Mouse (Mus musculus) liver, adult 2 months (tissue): ENCODE data around the gene Acss2. TPM values are rescaled to one million over a fixed set of nuclear protein-coding genes. Genes with fewer than 3 reads are reported as not detected.
"Not testable (repeated sequence)": the region's sequence is repeated elsewhere in the genome, so short reads cannot be mapped to it uniquely, and the experiment has no call there.

Experiments
- DNase-seq: peaks from one replicate; pipeline ENCODE4 v3.0.0-alpha.2; 2011; ENCODE audit warnings: low read depth, low spot score; ENCODE audit errors: extremely low read depth
- H3K27ac ChIP-seq: fragments of 200-500 bp; replicated peaks from 2 replicates; pipeline ENCODE4 v1.5.1; 2012; ENCODE audit warnings: low read depth, mild to moderate bottlenecking, control low read depth, inconsistent platforms, low read length; ENCODE audit not compliant: insufficient read depth
- H3K27me3 ChIP-seq: fragments of 200-500 bp; 2 replicates; pipeline ENCODE4 v1.6.1; 2012; ENCODE audit warnings: mild to moderate bottlenecking, moderate library complexity, low read length, inconsistent platforms; ENCODE audit not compliant: control insufficient read depth, insufficient read depth
- H3K36me3 ChIP-seq: fragments of 200-500 bp; 2 replicates; pipeline ENCODE4 v1.6.1; 2012; ENCODE audit warnings: low read length, inconsistent platforms; ENCODE audit not compliant: control insufficient read depth, insufficient read depth
- H3K4me1 ChIP-seq: fragments of 200-500 bp; 2 replicates; pipeline ENCODE4 v1.6.1; 2011; ENCODE audit warnings: low read length; ENCODE audit not compliant: control insufficient read depth, insufficient read depth
- H3K4me3 ChIP-seq: fragments of 200-500 bp; 2 replicates; pipeline ENCODE4 v1.5.1; 2011; ENCODE audit warnings: low read depth, mild to moderate bottlenecking, control low read depth, low read length, moderate library complexity; ENCODE audit not compliant: insufficient read depth
- H3K79me2 ChIP-seq: fragments of 200-500 bp; 2 replicates; pipeline ENCODE4 v1.6.1; 2012; ENCODE audit warnings: inconsistent platforms, mild to moderate bottlenecking, low read length, moderate library complexity; ENCODE audit not compliant: control insufficient read depth, insufficient read depth
- H3K9ac ChIP-seq: fragments of 200-500 bp; 2 replicates; pipeline ENCODE4 v1.6.1; 2012; ENCODE audit warnings: low read depth, mild to moderate bottlenecking, control low read depth, inconsistent platforms, low read length
- CTCF ChIP-seq: fragments of 200-500 bp; IDR thresholded peaks from 2 replicates; pipeline ENCODE4 v1.5.1; 2011; ENCODE audit warnings: low read depth, low read length, control low read depth
- POLR2A ChIP-seq: fragments of 200-500 bp; IDR thresholded peaks from 2 replicates; pipeline ENCODE4 v1.6.1; 2011; ENCODE audit warnings: low read length, control low read depth; ENCODE audit not compliant: insufficient read depth; ENCODE audit errors: extremely low read depth
- WGBS: fragments of 180-500 bp; shearing (Covaris S2); methylation state at CpG from one replicate; pipeline ENCODE4 v1.1.7; 2018; 5-methylcytosine and 5-hydroxymethylcytosine counted together
- polyA plus RNA-seq: library from polyadenylated mRNA; depleted of rRNA; stranded (reverse); fragments of >200 nt; gene quantifications from 2 replicates; pipeline ENCODE4 v1.2.3, GENCODE M21; 2012
- total RNA-seq: library from RNA; depleted of rRNA; stranded (reverse); fragments of >200 nt; gene quantifications from 2 replicates; pipeline ENCODE4 v1.2.3, GENCODE M21; 2014

Acss2 gene
- total and polyA plus RNA-seq, 2 experiments = 248 to 297 TPM

- no peak overlapping the region for H3K27ac ChIP-seq
- no peak for DNase-seq
- H3K9ac ChIP-seq = no peak overlapping the region
- H3K27me3 ChIP-seq = no peaks in the 10 kb centered on the region
- no peak overlapping the region for H3K4me3 ChIP-seq
- no peak for TF ChIP-seq POLR2A
- TF ChIP-seq CTCF = no peak
- H3K79me2 ChIP-seq = peaks cover 3% of the 10 kb centered on the region; the same call in 1 of the 2 replicates
- WGBS = 43% methylated on average over 5 of the region's 5 CpGs
- peaks cover 4% of the 10 kb centered on the region for H3K4me1 ChIP-seq
- peaks cover 31% of the 10 kb centered on the region for H3K36me3 ChIP-seq
Measured at GRCm38 (mm10) chr2:155527367-155527766, 9.6 kb downstream of the Acss2 start.

DNA sequence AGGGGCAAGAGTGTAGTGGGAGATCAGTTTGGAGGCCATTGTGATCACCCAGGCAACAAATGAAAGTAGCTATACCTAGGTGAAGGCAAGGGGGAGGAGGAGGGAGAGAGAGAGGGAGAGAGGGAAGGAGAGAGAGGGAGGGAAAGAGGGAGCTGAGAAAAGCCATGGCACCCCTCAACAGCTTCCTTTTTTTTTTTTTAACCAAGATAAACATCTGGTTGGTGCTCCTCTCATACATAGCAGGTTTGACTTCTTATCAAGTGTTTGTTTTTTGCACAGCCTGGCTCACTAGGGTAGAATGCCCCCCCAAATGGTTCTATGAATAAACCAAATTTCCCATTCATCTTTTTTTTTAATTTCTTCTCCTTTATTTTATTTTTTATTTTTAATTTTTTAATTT lies 18.5 kb downstream of the Acss2 start:
- Histone ChIP-seq H3K27me3 (no peaks in the 10 kb centered on the region), H3K27ac (no peak overlapping the region), H3K4me1 (peaks cover 17% of the 10 kb centered on the region), H3K36me3 (peaks cover 25% of the 10 kb centered on the region), H3K79me2 (peaks cover 4% of the 10 kb centered on the region; the same call in 1 of the 2 replicates), H3K9ac (no peak overlapping the region), H3K4me3 (no peak overlapping the region)
- TF ChIP-seq CTCF = no peak
- no peak for TF ChIP-seq POLR2A
- DNase-seq = no peak

GRCm38 (mm10) chr2:155537761-155538462 lies 20.2 kb downstream of the Acss2 start:
- 71% methylated on average over 5 of the region's 5 CpGs for WGBS
- no peak for TF ChIP-seq POLR2A
- no peak for TF ChIP-seq CTCF

DNA sequence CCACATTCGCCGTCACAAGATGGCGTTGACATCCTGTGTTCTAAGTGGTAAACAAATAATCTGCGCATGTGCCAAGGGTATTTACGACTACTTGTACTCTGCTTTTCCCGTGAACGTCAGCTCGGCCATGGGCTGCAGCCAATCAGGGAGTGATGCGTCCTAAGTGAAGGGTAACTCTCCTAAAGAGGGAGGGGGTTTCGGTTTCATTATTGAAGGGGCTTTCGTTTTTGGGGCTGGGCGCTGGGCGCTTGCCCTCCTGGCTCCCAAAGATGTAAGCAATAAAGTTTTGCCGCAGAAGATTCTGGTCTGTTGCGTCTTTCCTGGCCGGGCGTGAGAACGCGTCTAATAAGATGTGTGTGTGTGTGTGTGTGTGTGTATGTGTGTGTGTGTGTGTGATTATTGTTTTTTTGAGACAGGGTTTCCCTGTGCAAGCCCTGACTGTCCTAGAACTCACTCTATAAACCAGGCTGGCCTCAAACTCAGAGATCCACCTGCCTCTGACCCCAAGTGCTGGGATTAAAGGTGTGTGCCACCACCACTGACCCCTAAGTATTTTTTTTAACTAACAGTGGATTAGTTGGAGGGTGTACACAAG lies 20.8 kb downstream of the Acss2 start:
- not testable (repeated sequence) for H3K27me3 ChIP-seq, H3K9ac ChIP-seq, H3K79me2 ChIP-seq, DNase-seq, H3K4me3 ChIP-seq
- Histone ChIP-seq H3K4me1 (peaks cover 17% of the 10 kb centered on the region), H3K36me3 (peaks cover 18% of the 10 kb centered on the region), H3K27ac (peak overlapping the region; percentile 76)
- 86% methylated on average over 17 of the region's 19 CpGs for WGBS

More at GRCm38 (mm10) chr2:155537761-155538462, 20.2 kb downstream of the Acss2 start:
- Histone ChIP-seq H3K27me3 (no peaks in the 10 kb centered on the region), H3K9ac (peak overlapping the region; percentile 34; the same call in 1 of the 2 replicates), H3K27ac (peak overlapping the region; percentile 80), H3K4me3 (no peak overlapping the region), H3K36me3 (peaks cover 21% of the 10 kb centered on the region), H3K79me2 (peaks cover 4% of the 10 kb centered on the region; the same call in 1 of the 2 replicates), H3K4me1 (peaks cover 17% of the 10 kb centered on the region)
- peak; percentile 89 for DNase-seq

DNA sequence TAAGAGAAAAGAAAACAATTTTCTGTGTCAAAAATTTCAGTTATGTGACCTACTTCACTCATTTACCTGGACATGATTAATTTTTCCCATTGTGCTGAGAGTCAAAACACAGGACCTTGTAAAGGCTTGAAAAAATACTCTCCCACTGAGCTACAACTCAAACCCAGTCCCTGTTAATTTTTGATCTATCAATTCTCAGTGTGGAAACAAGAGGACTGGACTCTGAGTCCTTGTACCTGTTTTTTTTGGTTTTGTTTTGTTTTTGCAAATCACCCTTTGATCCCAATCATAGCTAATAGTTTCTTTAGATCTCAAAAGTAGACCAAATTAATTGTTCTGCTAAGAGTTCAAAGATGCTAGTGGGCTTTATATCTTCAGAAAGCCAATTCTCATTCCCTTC lies 21.9 kb downstream of the Acss2 start:
- H3K4me3 ChIP-seq = no peak overlapping the region
- H3K79me2 ChIP-seq = peaks cover 4% of the 10 kb centered on the region; the same call in 1 of the 2 replicates
- peak overlapping the region; percentile 66 for H3K27ac ChIP-seq
- H3K4me1 ChIP-seq = peaks cover 17% of the 10 kb centered on the region
- no peak for TF ChIP-seq POLR2A
- TF ChIP-seq CTCF = no peak
- no peak overlapping the region for H3K9ac ChIP-seq
- no peaks in the 10 kb centered on the region for H3K27me3 ChIP-seq
- H3K36me3 ChIP-seq = peaks cover 10% of the 10 kb centered on the region
- DNase-seq = peak; percentile 81
